Mouse (Mus musculus) spleen, adult 12 weeks (tissue): ENCODE data around the gene Eif2b3.

Source experiments
- DNase-seq: peaks from one replicate; pipeline ENCODE4 v3.0.0; 2022; ENCODE audit warnings: low spot score

Gene Eif2b3

GRCm38 (mm10) chr4:117017738-117018137 lies 1.5 kb upstream of the Eif2b3 start:
- DNase-seq, result no peak

DNA sequence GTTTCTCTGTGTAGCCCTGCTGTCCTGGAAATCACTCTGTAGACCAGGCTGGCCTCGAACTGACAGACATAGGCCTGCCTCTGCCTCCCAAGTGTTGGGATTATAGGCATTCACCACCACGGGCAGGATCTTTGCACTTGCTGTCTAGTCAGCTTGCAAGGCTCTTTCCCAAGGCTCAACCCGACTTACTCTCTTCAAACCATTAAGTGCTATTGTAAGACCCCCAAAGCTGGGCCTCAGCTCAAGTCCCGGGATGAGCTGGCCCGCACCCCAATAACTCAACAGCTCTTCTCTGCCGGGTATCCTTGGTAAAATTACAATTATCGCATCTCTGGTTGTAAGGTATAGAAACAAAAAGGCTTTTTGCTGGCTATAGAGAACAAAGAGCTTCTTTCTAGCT lies 875 bp upstream of the Eif2b3 start:
- DNase-seq, result no peak

DNA sequence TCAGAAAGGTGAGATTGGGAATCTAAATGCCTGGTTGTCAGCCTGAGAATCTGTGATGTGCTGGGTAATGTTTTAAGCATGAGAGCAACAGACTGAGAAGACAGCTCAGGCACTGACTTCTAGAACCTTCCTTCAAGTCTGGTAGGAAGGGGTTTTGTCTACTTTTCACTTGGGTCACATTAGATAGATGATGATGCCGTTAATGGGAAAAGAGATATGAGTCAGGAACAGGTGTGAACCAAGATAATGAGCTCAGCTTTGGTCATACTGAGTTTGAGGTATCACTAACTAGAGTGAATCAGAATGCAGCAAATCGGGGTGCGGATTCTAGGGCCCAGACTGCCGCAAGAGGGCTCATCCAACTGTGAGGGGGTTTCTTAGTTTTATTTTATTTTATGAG lies 4.3 kb downstream of the Eif2b3 start:
- DNase-seq, result no peak

GRCm38 (mm10) chr4:117031105-117031504 lies 11.9 kb downstream of the Eif2b3 start:
- DNase-seq, result no peak

DNA sequence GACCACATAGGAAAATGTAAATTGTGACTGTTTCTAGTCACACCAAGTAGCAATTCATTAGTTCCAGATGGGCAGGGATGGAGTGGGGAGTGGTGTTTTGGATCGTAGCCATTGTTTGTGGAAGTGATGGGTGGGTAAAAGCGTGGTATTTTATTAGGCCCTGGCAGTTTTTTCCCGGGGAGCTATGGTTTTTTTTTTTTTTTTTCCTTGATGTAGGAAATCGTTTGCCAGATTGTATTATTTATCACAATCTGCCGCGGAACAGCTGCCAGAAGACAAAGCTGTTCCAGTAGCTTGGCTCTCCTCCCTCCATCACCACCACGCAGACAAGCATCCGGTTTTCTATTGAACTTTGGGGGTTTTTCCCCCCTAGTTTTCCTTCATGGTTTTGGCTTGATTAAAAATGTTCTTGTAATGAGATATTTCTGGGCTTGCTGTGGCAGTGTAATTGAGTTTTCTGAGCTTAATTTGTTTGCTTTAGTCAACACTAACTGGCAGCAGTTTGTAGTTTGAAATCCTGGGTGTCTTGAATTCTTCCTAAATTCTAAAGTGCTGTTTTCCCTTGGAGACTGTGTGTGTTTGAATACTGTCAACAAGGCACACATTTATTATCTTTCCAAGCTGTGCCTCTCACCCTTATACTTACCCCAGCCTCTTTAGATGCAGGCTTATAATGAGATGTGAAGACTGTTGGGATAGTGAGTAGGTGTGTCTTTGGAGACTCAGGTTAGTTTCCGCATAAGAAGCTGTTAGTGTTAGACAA lies 20.9 kb downstream of the Eif2b3 start:
- DNase-seq, result no peak

DNA sequence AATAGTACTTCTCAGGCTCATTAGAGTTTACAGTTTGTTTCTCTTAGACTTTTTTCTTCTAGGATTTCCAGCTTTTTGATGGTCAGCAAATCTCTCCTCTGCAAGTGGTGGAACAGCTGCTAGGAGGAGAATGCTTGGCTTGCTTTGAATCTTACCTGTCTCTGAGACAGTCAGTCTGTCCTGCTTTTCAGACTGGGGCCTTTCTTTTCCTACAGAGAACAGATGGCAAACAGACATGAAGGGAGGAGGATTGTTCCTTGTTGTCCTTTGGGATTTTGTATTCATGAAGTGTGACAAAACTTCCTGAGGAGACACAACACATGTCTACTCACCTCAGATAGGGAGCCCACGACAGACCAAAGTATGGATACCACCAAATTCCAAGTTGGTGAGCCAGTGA lies 21.6 kb downstream of the Eif2b3 start:
- no peak for DNase-seq

DNA sequence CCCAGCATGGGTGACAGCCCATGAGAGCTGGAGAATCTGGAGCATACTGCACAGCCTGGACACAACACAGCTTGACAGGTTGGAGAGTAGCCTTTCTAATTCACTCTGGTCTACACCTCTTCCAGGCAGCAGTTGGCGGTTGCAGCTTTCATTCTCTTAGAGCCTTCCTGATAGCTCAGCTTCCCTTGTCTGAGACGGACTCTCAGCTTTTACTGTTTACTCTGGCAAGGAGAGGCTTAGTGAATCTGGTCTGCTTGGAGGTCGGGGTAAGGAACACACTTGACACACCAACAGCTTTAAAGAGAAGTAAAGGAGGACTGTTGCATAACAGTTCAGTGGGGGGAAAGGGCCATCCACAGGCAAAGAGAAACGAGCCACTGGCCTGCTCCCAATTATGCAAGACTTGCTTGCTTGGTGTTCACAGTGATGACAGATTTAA lies 22.1 kb downstream of the Eif2b3 start:
- DNase-seq, result no peak

GRCm38 (mm10) chr4:117048836-117049235 lies 29.6 kb downstream of the Eif2b3 start:
- no peak for DNase-seq

DNA sequence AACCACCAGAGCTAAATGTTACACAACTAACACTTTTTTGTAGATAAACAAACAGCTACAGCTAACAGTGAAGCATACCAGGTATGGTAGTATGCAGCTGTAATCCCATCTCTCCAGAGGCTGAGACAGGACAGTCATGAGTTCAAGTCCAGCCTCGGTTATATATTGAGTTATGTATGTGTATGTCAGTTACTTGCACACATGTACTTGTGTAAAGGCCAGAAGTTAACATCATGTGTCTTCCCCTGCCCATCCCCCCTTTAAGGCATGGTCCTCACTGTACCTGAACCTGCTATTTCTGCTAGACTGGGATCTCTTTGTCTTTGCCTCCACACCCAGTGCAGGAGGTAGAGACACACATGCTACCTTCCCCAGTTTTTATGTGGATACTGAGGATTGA lies 30.3 kb downstream of the Eif2b3 start:
- DNase-seq, result no peak

- DNase-seq, result no peak
Measured at GRCm38 (mm10) chr4:117052626-117053025, 33.4 kb downstream of the Eif2b3 start.

- no peak for DNase-seq
Measured at GRCm38 (mm10) chr4:117053956-117054355, 34.8 kb downstream of the Eif2b3 start.

DNA sequence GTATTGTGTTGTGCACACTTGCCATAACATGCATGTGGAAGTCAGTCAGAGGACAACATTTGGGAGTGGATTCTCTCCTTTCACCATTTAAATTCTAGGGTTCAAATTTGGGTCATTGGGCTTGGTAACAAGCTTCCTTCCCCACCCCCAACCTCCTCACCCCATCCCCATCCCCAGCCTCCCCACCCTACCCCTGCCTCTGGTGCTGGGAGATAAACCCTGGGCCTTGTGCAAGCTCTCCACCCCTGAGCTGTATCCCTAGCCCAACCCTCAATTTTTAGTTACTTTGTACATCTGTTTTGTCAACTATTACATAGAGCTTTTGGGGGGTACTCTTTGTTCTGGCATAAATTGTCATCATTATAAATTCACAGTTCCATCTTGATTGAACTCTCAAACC lies 36.9 kb downstream of the Eif2b3 start:
- DNase-seq, result no peak

- DNase-seq, result no peak
Measured at GRCm38 (mm10) chr4:117056514-117056913, 37.3 kb downstream of the Eif2b3 start.

DNA sequence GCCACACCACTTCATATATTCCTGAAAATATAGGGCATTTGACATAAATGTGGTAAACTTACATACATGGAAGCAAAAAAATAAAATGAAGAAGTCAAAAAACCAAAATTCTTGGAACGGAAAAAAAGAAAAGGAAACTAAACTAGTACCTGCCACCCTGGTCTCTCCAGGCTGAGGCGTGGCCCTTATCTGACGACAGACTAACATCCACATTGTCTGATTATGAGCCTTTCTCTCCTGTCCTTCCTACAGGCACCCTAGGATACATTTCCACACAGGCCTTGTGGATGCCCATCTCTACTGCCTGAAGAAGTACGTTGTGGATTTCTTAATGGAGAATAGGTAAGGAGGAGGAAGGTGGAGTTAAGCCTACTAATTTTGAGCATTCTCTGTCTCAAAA lies 39.3 kb downstream of the Eif2b3 start:
- no peak for DNase-seq

GRCm38 (mm10) chr4:117062700-117063390 lies 43.6 kb downstream of the Eif2b3 start:
- DNase-seq, result no peak

GRCm38 (mm10) chr4:117068035-117068434 lies 48.8 kb downstream of the Eif2b3 start:
- no peak for DNase-seq

GRCm38 (mm10) chr4:117069647-117070046 lies 50.4 kb downstream of the Eif2b3 start:
- DNase-seq, result no peak

DNA sequence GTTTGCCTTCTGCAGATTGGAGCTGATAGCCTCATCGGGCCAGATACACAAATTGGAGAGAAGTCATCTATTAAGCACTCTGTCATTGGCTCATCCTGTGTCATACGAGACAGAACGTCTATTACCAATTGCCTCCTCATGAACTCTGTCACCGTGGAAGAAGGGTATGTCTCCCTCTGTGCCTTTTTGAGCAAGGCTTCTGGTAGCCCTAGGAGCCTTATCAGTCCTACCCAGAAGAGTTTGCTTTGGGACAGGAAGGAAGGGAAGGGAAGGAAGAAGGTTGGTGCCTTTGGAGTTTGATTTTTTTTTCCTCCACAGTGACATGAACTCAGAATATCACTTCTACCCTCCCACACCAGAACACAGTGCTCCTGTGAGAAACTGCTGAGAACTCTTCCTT lies 51.4 kb downstream of the Eif2b3 start:
- DNase-seq, result no peak

DNA sequence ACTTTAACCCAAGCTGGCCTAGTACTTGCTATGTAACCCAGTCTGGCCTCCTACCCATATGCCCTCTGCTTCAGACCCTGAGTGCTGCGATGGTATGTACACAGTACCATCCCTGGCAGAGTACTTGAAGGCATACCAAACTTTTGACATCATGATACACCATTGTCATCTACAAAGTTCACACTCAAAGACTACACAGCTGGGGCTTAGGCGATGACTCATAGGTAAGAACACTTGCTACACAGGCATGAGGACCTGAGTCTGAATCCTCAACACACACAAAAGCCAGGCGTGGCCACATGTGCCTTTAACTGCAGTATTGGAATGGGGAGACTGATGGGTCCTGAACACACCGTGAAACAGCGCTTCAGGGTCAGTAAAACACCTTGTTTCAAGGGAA lies 52.0 kb downstream of the Eif2b3 start:
- DNase-seq, result no peak

DNA sequence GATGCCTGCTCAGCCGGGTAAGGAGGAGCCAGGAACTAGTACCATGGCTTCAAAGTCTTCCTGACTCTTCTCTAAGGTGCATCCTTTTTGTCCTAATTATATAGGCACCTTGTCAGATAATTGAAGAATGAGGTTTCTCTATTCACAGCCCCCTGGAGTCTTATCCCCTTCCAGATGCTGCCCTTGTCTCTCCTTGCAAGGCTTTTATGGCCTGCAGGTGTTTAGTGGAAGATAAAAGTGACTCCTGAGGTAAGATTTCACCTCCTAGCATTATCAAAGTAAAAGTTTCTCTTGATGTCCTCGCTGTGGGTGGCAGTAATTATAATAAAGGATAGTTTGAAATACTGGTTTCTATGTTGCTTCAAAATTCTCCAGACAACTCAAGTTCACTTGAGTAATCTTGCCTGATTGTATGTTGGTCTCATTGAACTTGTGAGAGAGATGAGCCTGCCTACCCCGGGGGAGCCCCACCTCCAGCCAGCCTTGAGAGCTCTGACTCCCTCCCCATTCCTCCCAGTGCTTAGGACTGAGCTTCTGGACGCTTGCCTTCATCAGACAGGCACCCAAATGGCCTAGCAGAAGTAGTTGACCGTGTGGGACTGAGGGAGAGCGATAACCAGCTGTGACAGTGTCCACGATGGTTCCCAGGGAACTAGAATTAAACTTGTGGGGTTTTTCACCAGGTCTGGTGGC lies 68.9 kb downstream of the Eif2b3 start:
- no peak for DNase-seq

- no peak for DNase-seq
Measured at GRCm38 (mm10) chr4:117090586-117090985, 71.4 kb downstream of the Eif2b3 start.

GRCm38 (mm10) chr4:117094626-117095361 lies 75.6 kb downstream of the Eif2b3 start:
- no peak for DNase-seq
